Mouse (Mus musculus) cerebellum, adult 2 months (tissue): ENCODE measurements around the gene Psmd8. TPM values are rescaled to one million over a fixed set of nuclear protein-coding genes. Genes with fewer than 3 reads are reported as not detected.

ENCODE experiments used
- DNase-seq, 2 experiments: peaks; one replicate each; pipeline ENCODE4 v3.0.0; 2021
- H3K27ac ChIP-seq: fragments of 200-500 bp; 2 replicates; pipeline ENCODE4 v1.5.1; 2012; ENCODE audit warnings: low read length, control low read depth, inconsistent platforms; ENCODE audit not compliant: insufficient read depth
- H3K27me3 ChIP-seq: fragments of 200-500 bp; 2 replicates; pipeline ENCODE4 v1.6.1; 2012; ENCODE audit warnings: inconsistent platforms, mild to moderate bottlenecking, low read length, moderate library complexity; ENCODE audit not compliant: control insufficient read depth, insufficient read depth
- H3K4me1 ChIP-seq: fragments of 200-500 bp; 2 replicates; pipeline ENCODE4 v1.6.1; 2011; ENCODE audit warnings: low read length; ENCODE audit not compliant: control insufficient read depth, insufficient read depth
- H3K4me3 ChIP-seq: fragments of 200-500 bp; replicated peaks from 2 replicates; pipeline ENCODE3; 2011; ENCODE audit warnings: mild to moderate bottlenecking, low read depth, low read length, control low read depth; ENCODE audit not compliant: insufficient read depth
- CTCF ChIP-seq: fragments of 200-500 bp; IDR thresholded peaks from 2 replicates; pipeline ENCODE4 v1.5.1; 2011; ENCODE audit warnings: low read depth, mild to moderate bottlenecking, control low read depth, low read length, moderate library complexity, borderline replicate concordance; ENCODE audit not compliant: insufficient read depth
- POLR2A ChIP-seq: fragments of 200-500 bp; IDR thresholded peaks from 2 replicates; pipeline ENCODE4 v1.6.1; 2011; ENCODE audit warnings: low read length, control low read depth, borderline replicate concordance; ENCODE audit not compliant: insufficient read depth
- WGBS: fragments of 180-500 bp; shearing (Covaris S2); methylation state at CpG from one replicate; pipeline ENCODE4 v1.1.7; 2018; 5-methylcytosine and 5-hydroxymethylcytosine counted together
- polyA plus RNA-seq: library from polyadenylated mRNA; depleted of rRNA; stranded (reverse); fragments of >200 nt; gene quantifications from 2 replicates; pipeline ENCODE4 v1.2.3, GENCODE M21; 2012

Gene Psmd8
- polyA plus RNA-seq, 1 experiment = 239 TPM

GRCm38 (mm10) chr7:29172390-29173016, 8.0 kb downstream of the Psmd8 start:
- no peak for DNase-seq
- H3K4me3 ChIP-seq = no peak overlapping the region
- H3K4me1 ChIP-seq = peaks cover 11% of the 10 kb centered on the region; the same call in 1 of the 2 replicates
- 42% methylated on average over 32 of the region's 32 CpGs for WGBS
- no peaks in the 10 kb centered on the region for H3K27me3 ChIP-seq
- no peak overlapping the region for H3K27ac ChIP-seq
- no peak for TF ChIP-seq POLR2A
- no peak for TF ChIP-seq CTCF

- no peaks in the 10 kb centered on the region for H3K27me3 ChIP-seq
- TF ChIP-seq POLR2A = no peak
- TF ChIP-seq CTCF = no peak
- H3K4me1 ChIP-seq = peaks cover 11% of the 10 kb centered on the region; the same call in 1 of the 2 replicates
- no peak overlapping the region for H3K4me3 ChIP-seq
- DNase-seq = no peak
- H3K27ac ChIP-seq = no peak overlapping the region
- 7% methylated on average over 34 of the region's 34 CpGs for WGBS
Observed at GRCm38 (mm10) chr7:29171562-29172097, 8.9 kb downstream of the Psmd8 start.

GRCm38 (mm10) chr7:29170755-29171561, 9.5 kb downstream of the Psmd8 start:
- 2% methylated on average over 43 of the region's 43 CpGs for WGBS
- H3K27ac ChIP-seq = no peak overlapping the region
- H3K27me3 ChIP-seq = no peaks in the 10 kb centered on the region
- H3K4me1 ChIP-seq = peaks cover 11% of the 10 kb centered on the region; the same call in 1 of the 2 replicates
- H3K4me3 ChIP-seq = peak overlapping the region; percentile 90
- TF ChIP-seq CTCF = no peak
- TF ChIP-seq POLR2A = no peak
- no peak for DNase-seq

- no peaks in the 10 kb centered on the region for H3K27me3 ChIP-seq
- WGBS = 2% methylated on average over 30 of the region's 30 CpGs
- peaks cover 11% of the 10 kb centered on the region; the same call in 1 of the 2 replicates for H3K4me1 ChIP-seq
- H3K27ac ChIP-seq = no peak within 1 kb of the TSS
- DNase-seq = peak; percentile 62 to 68
- TF ChIP-seq CTCF = no peak
- no peak for TF ChIP-seq POLR2A
- H3K4me3 ChIP-seq = peak within 1 kb of the TSS; percentile 90
Observed at GRCm38 (mm10) chr7:29170066-29170754, 10.3 kb downstream of the Psmd8 start, which contains the start of the genes Ggn and Spred3. TSS of gene Ggn (plus strand) at chr7:29170210. TSS of gene Spred3 (minus strand) at chr7:29170411.

- H3K4me3 ChIP-seq = peak overlapping the region; percentile 90
- H3K27ac ChIP-seq = no peak overlapping the region
- peak; percentile 88 for DNase-seq
- peaks cover 11% of the 10 kb centered on the region; the same call in 1 of the 2 replicates for H3K4me1 ChIP-seq
- WGBS = under 1% methylated on average over 38 of the region's 39 CpGs
- 0 out of 2 replicates have a peak, but pooled peaks have one; percentile 11 for TF ChIP-seq POLR2A
- no peak for TF ChIP-seq CTCF
- no peaks in the 10 kb centered on the region for H3K27me3 ChIP-seq
Observed at GRCm38 (mm10) chr7:29169231-29170065, 11.1 kb downstream of the Psmd8 start.

GRCm38 (mm10) chr7:29168791-29169230, 11.7 kb downstream of the Psmd8 start:
- under 1% methylated on average over 14 of the region's 14 CpGs for WGBS
- Histone ChIP-seq H3K4me3 (peak overlapping the region; percentile 90), H3K27ac (no peak overlapping the region; the same call in 1 of the 2 replicates), H3K4me1 (peaks cover 11% of the 10 kb centered on the region; the same call in 1 of the 2 replicates), H3K27me3 (no peaks in the 10 kb centered on the region)
- TF ChIP-seq CTCF (no peak), POLR2A (no peak)
- peak in 1 of 2 experiments; percentile 41 for DNase-seq
